Mouse (Mus musculus): ENCODE measurements around the gene Gps2. TPM values are rescaled to one million over a fixed set of nuclear protein-coding genes. Genes with fewer than 3 reads are reported as not detected.
A peak's percentile ranks its signal among the peaks of the same experiment; 100 is the strongest.

The Gps2 gene
- total and polyA plus RNA-seq, 2 experiments = 7.0 to 41.0 TPM

GRCm38 (mm10) chr11:69910177-69910576 lies 3.5 kb upstream of the Gps2 start:
- Histone ChIP-seq H3K4me3 (ENCODE audit: insufficient read depth, low read depth, low read length) (no peak overlapping the region), H3K36me3 (ENCODE audit: control insufficient read depth, insufficient read depth, low read length) (peaks cover 10% of the 10 kb centered on the region), H3K9ac (ENCODE audit: low read depth, low read length) (no peak overlapping the region), H3K4me1 (ENCODE audit: control insufficient read depth, insufficient read depth, low read length) (peaks cover 10% of the 10 kb centered on the region), H3K27ac (replicated peaks; ENCODE audit: insufficient read depth, low read depth, low read length) (no peak overlapping the region), H3K79me2 (ENCODE audit: control insufficient read depth, insufficient read depth, low read length) (no peaks in the 10 kb centered on the region), H3K27me3 (ENCODE audit: control insufficient read depth, insufficient read depth, low read length) (no peaks in the 10 kb centered on the region)
- WGBS = 96% methylated on average over 8 of the region's 8 CpGs
- no peak for DNase-seq (ENCODE audit: extremely low read depth, low read depth, low spot score)
- TF ChIP-seq CTCF (IDR thresholded peaks at IDR 0.05; ENCODE audit: low read depth, low read length) = no peak
- no peak for TF ChIP-seq POLR2A (IDR thresholded peaks at IDR 0.05; ENCODE audit: extremely low read depth, insufficient read depth, low read length)

GRCm38 (mm10) chr11:69910781-69911560 lies 2.7 kb upstream of the Gps2 start:
- Histone ChIP-seq H3K4me3 (ENCODE audit: insufficient read depth, low read depth, low read length) (no peak overlapping the region), H3K27ac (replicated peaks; ENCODE audit: insufficient read depth, low read depth, low read length) (no peak overlapping the region), H3K4me1 (ENCODE audit: control insufficient read depth, insufficient read depth, low read length) (peaks cover 14% of the 10 kb centered on the region), H3K79me2 (ENCODE audit: control insufficient read depth, insufficient read depth, low read length) (no peaks in the 10 kb centered on the region), H3K36me3 (ENCODE audit: control insufficient read depth, insufficient read depth, low read length) (peaks cover 10% of the 10 kb centered on the region), H3K27me3 (ENCODE audit: control insufficient read depth, insufficient read depth, low read length) (no peaks in the 10 kb centered on the region), H3K9ac (ENCODE audit: low read depth, low read length) (no peak overlapping the region)
- 87% methylated on average over 17 of the region's 17 CpGs for WGBS
- DNase-seq (ENCODE audit: extremely low read depth, low read depth, low spot score) = no peak
- TF ChIP-seq CTCF (IDR thresholded peaks at IDR 0.05; ENCODE audit: low read depth, low read length) (no peak), POLR2A (IDR thresholded peaks at IDR 0.05; ENCODE audit: extremely low read depth, insufficient read depth, low read length) (no peak)

- no peak for DNase-seq (ENCODE audit: extremely low read depth, low read depth, low spot score)
- Histone ChIP-seq H3K79me2 (ENCODE audit: control insufficient read depth, insufficient read depth, low read length) (no peaks in the 10 kb centered on the region), H3K4me1 (ENCODE audit: control insufficient read depth, insufficient read depth, low read length) (peaks cover 14% of the 10 kb centered on the region), H3K4me3 (ENCODE audit: insufficient read depth, low read depth, low read length) (no peak overlapping the region), H3K27me3 (ENCODE audit: control insufficient read depth, insufficient read depth, low read length) (no peaks in the 10 kb centered on the region), H3K36me3 (ENCODE audit: control insufficient read depth, insufficient read depth, low read length) (peaks cover 14% of the 10 kb centered on the region), H3K27ac (replicated peaks; ENCODE audit: insufficient read depth, low read depth, low read length) (no peak overlapping the region), H3K9ac (ENCODE audit: low read depth, low read length) (no peak overlapping the region)
- 95% methylated on average over 6 of the region's 6 CpGs for WGBS
- TF ChIP-seq CTCF (IDR thresholded peaks at IDR 0.05; ENCODE audit: low read depth, low read length) = no peak
- TF ChIP-seq POLR2A (IDR thresholded peaks at IDR 0.05; ENCODE audit: extremely low read depth, insufficient read depth, low read length) = no peak
Measured at GRCm38 (mm10) chr11:69911701-69912100, 2.0 kb upstream of the Gps2 start.

- H3K4me3 ChIP-seq (ENCODE audit: insufficient read depth, low read depth, low read length) = peak overlapping the region; percentile 86; the same call in 1 of the 2 replicates
- TF ChIP-seq POLR2A (IDR thresholded peaks at IDR 0.05; ENCODE audit: extremely low read depth, insufficient read depth, low read length) (no peak), CTCF (IDR thresholded peaks at IDR 0.05; ENCODE audit: low read depth, low read length) (no peak)
- H3K4me1 ChIP-seq (ENCODE audit: control insufficient read depth, insufficient read depth, low read length) = peaks cover 14% of the 10 kb centered on the region
- H3K79me2 ChIP-seq (ENCODE audit: control insufficient read depth, insufficient read depth, low read length) = no peaks in the 10 kb centered on the region
- 70% methylated on average over 15 of the region's 15 CpGs for WGBS
- DNase-seq (ENCODE audit: extremely low read depth, low read depth, low spot score) = no peak
- no peak overlapping the region for H3K27ac ChIP-seq (replicated peaks; ENCODE audit: insufficient read depth, low read depth, low read length)
- H3K9ac ChIP-seq (ENCODE audit: low read depth, low read length) = no peak overlapping the region
- peaks cover 12% of the 10 kb centered on the region for H3K36me3 ChIP-seq (ENCODE audit: control insufficient read depth, insufficient read depth, low read length)
- H3K27me3 ChIP-seq (ENCODE audit: control insufficient read depth, insufficient read depth, low read length) = no peaks in the 10 kb centered on the region
Measured at GRCm38 (mm10) chr11:69912716-69913530, 765 bp upstream of the Gps2 start.

- Histone ChIP-seq H3K9ac (ENCODE audit: low read depth, low read length) (peak overlapping the region; percentile 89), H3K27ac (replicated peaks; ENCODE audit: insufficient read depth, low read depth, low read length) (peak overlapping the region; percentile 46), H3K27me3 (ENCODE audit: control insufficient read depth, insufficient read depth, low read length) (no peaks in the 10 kb centered on the region), H3K36me3 (ENCODE audit: control insufficient read depth, insufficient read depth, low read length) (peaks cover 24% of the 10 kb centered on the region), H3K4me3 (ENCODE audit: insufficient read depth, low read depth, low read length) (peak overlapping the region; percentile 86), H3K79me2 (ENCODE audit: control insufficient read depth, insufficient read depth, low read length) (no peaks in the 10 kb centered on the region; the same call in 1 of the 2 replicates), H3K4me1 (ENCODE audit: control insufficient read depth, insufficient read depth, low read length) (peaks cover 18% of the 10 kb centered on the region)
- 4% methylated on average over 17 of the region's 17 CpGs for WGBS
- TF ChIP-seq POLR2A (IDR thresholded peaks at IDR 0.05; ENCODE audit: extremely low read depth, insufficient read depth, low read length) (no peak), CTCF (IDR thresholded peaks at IDR 0.05; ENCODE audit: low read depth, low read length) (no peak)
- DNase-seq (ENCODE audit: extremely low read depth, low read depth, low spot score) = no peak
Measured at GRCm38 (mm10) chr11:69914372-69914764, 680 bp downstream of the Gps2 start.
